Mouse (Mus musculus) Patski (cell line): ENCODE results near the gene Efna4. TPM values are rescaled to one million over a fixed set of nuclear protein-coding genes. Genes with fewer than 3 reads are reported as not detected.

Source experiments
- ATAC-seq: fragments of 100-300 bp; one replicate; pipeline ENCODE4 v1.8.0; 2021
- CTCF ChIA-PET: fragments of 350-600 bp; sonication (Branson Sonifier 250); formaldehyde crosslinking; loops from one replicate; lab custom pipeline; 2022; ENCODE audit warnings: inconsistent platforms; lab: Charles Lee
- POLR2A ChIA-PET: fragments of 350-600 bp; sonication (Branson Sonifier 250); formaldehyde crosslinking; loops from one replicate; lab custom pipeline; 2022; ENCODE audit warnings: antibody characterized with exemption, inconsistent platforms; lab: Charles Lee
- DNase-seq: peaks from one replicate; pipeline ENCODE4 v3.0.0-alpha.2; 2011; ENCODE audit warnings: low read depth, low spot score
- H3K27me3 ChIP-seq: fragments of 371-371 bp; one replicate; pipeline ENCODE4 v1.5.1; 2021
- CTCF ChIP-seq: fragments of 100-300 bp; IDR thresholded peaks from one replicate; pipeline ENCODE4 v1.5.1; 2021
- in situ Hi-C: fragments of 300-500 bp; cut with MboI; formaldehyde crosslinking; loops from 3 replicates; pipeline ENCODE4 v1.11.1; 2018; ENCODE audit warnings: low pct_unique_long_range_greater_than_20kb, mixed read lengths
- polyA plus RNA-seq: library from polyadenylated mRNA; unstranded; gene quantifications from one replicate; pipeline ENCODE4 v1.2.3, GENCODE M21; 2021

Gene Efna4
- polyA plus RNA-seq, 1 experiment from 2014 or later: 48.7 TPM

DNA sequence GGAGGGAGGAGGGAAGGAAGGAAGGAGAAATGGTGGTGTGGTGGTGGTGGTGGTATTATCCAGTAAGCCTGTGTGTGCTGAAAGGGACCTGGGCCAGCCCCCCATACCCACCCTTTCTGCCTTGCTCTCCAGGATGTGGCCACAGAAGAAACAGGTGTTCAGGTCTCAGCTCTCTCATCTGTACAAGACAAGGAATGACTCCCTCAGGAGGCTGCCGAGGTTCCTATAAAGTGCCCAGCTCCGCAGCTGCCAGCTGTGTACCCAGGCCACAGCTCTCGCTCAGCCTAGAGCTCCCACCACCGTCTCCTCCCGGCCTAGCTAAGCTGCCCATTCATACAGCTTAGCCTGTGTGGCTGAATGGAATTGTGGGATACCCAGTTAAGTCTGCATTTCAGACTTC is 45.5 kb downstream of the Efna4 start:
- no peak for ATAC-seq
- no peak for TF ChIP-seq CTCF

DNA sequence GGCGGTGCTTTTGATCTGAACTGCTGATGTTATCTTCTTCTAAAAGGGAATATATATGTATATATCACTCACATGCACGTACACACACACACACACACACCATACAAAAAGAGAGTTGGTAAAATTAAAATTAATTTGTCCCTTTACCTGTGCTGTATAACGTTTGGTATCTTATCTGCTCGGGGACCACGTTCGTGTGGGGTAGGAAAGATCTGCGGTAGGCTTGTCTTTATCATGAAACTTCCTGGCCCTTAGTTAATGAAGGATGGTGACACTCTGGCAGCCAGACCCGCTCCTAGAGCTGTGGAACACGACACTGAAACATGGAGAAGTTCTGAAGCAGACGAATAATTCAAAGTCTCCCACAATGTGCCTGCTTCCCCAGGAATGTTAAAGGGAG is 46.0 kb downstream of the Efna4 start:
- TF ChIP-seq CTCF: no peak
- ChIA-PET POLR2A (interaction anchor here (1.7 kb wide), 1 partner anchor 11 kb away, joined by 5 read pairs; no protein-coding TSS in a partner anchor), CTCF (interaction anchor here (2.3 kb wide), 1 partner anchor 10 kb away, joined by 20 read pairs; the partner anchor contains the start of gene Efna1)
- no peaks in the 10 kb centered on the region for H3K27me3 ChIP-seq
- DNase-seq (no peak), ATAC-seq (no peak)
- in situ Hi-C loops: no loop called here

More for the DNA sequence above, 45.5 kb downstream of the Efna4 start:
- in situ Hi-C loops: no loop called here
- ChIA-PET POLR2A (interaction anchor here (1.7 kb wide), 1 partner anchor 11 kb away, joined by 5 read pairs; no protein-coding TSS in a partner anchor), CTCF (interaction anchor here (2.3 kb wide), 1 partner anchor 10 kb away, joined by 20 read pairs; the partner anchor contains the start of gene Efna1)
- DNase-seq: no peak
- no peaks in the 10 kb centered on the region for H3K27me3 ChIP-seq

DNA sequence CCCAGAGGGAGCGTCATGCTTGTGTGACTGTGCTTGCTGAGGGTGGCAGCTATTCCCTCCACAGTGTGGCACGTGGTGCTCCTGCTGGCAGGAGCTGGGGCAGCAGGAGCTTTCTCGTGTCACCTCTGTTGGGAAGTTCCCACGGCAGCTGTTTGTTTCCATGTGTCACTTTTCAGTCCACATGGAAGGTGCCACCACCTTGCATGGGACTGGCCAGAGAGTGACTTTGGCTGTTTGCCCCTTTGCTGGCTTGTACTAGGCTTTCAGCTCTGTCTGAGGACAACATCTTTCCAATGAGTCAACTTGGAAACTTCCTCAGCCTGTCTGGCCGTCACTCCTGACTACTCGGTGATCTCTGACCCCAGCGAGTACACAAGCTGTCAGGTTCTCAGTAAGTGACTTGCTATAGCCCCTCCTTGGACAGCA is 49.3 kb downstream of the Efna4 start:
- POLR2A ChIA-PET: interaction anchor here (0.5 to 4.6 kb wide), 4 partner anchors 8 to 42 kb away, joined by 3 to 31 read pairs (median 4); no protein-coding TSS in a partner anchor
- DNase-seq: no peak
- in situ Hi-C loops: no loop called here
- H3K27me3 ChIP-seq: no peaks in the 10 kb centered on the region
- no peak for TF ChIP-seq CTCF
- CTCF ChIA-PET: interaction anchor here (0.7 to 5.9 kb wide), 8 partner anchors 10 to 108 kb away, joined by 3 to 66 read pairs (median 6); partner anchors contain the start of genes Krtcap2 and Trim46
- no peak for ATAC-seq

GRCm38 (mm10) chr3:89287286-89287685 is 50.5 kb downstream of the Efna4 start:
- CTCF ChIA-PET: interaction anchor here (1.2 to 5.9 kb wide), 10 partner anchors 9 to 109 kb away, joined by 3 to 66 read pairs (median 6); partner anchors contain the start of genes Krtcap2 and Trim46
- in situ Hi-C loops: no loop called here
- POLR2A ChIA-PET: interaction anchor here (0.6 to 4.6 kb wide), 7 partner anchors 8 to 197 kb away, joined by 3 to 31 read pairs (median 4); partner anchors contain the start of gene Trim46
- no peak for TF ChIP-seq CTCF
- H3K27me3 ChIP-seq: no peaks in the 10 kb centered on the region
- ATAC-seq (no peak), DNase-seq (no peak)

GRCm38 (mm10) chr3:89285526-89285925 is 52.3 kb downstream of the Efna4 start:
- no peak for ATAC-seq
- ChIA-PET CTCF (interaction anchor here (1.3 to 5.9 kb wide), 3 partner anchors 13 to 40 kb away, joined by 3 to 66 read pairs (median 33); partner anchors contain the start of genes Krtcap2 and Trim46), POLR2A (interaction anchor here (1.6 kb wide), 1 partner anchor 37 kb away, joined by 5 read pairs; no protein-coding TSS in a partner anchor)
- in situ Hi-C loops: no loop called here
- no peak for TF ChIP-seq CTCF
- H3K27me3 ChIP-seq: no peaks in the 10 kb centered on the region
- no peak for DNase-seq

- ATAC-seq (no peak), DNase-seq (no peak)
- no peak for TF ChIP-seq CTCF
- in situ Hi-C loops: loop anchor here (5.0 kb wide), 1 partner anchor 37 kb away; the partner anchor contains the start of genes Krtcap2 and Trim46
- no peaks in the 10 kb centered on the region for H3K27me3 ChIP-seq
- ChIA-PET POLR2A (interaction anchor here (1.2 kb wide), 1 partner anchor 14 kb away, joined by 4 read pairs; the partner anchor contains the start of gene Slc50a1), CTCF (interaction anchor here (0.8 to 5.9 kb wide), 4 partner anchors 9 to 43 kb away, joined by 3 to 66 read pairs (median 12); no protein-coding TSS in a partner anchor)
These were observed 53.6 kb downstream of the Efna4 start for GRCm38 (mm10) chr3:89284261-89284660.

Other genes starting within 250 kb of the Efna4 start
- 55.6 TPM for gene Rusc1, start 244.7 kb downstream of the Efna4 start, polyA plus RNA-seq
- gene Gm43738, start 236.9 kb downstream of the Efna4 start, polyA plus RNA-seq: 0.19 TPM
- 191 TPM for gene Fdps, start 236.1 kb downstream of the Efna4 start, polyA plus RNA-seq
- 22.0 TPM for gene Pklr, start 201.9 kb downstream of the Efna4 start, polyA plus RNA-seq
- 6.2 TPM for gene Hcn3, start 177.8 kb downstream of the Efna4 start, polyA plus RNA-seq
- 74.8 TPM for gene Clk2, start 173.2 kb downstream of the Efna4 start, polyA plus RNA-seq
- 175 TPM for gene Scamp3, start 160.6 kb downstream of the Efna4 start, polyA plus RNA-seq
- gene Fam189b, start 154.9 kb downstream of the Efna4 start, polyA plus RNA-seq: 37.6 TPM
- 141 TPM for gene Gba, start 135.1 kb downstream of the Efna4 start, polyA plus RNA-seq
- 86.6 TPM for gene Thbs3, start 122.8 kb downstream of the Efna4 start, polyA plus RNA-seq
- 215 TPM for gene Mtx1, start 110.9 kb downstream of the Efna4 start, polyA plus RNA-seq
- 10.3 TPM for gene Muc1, start 109.0 kb downstream of the Efna4 start, polyA plus RNA-seq
- gene Krtcap2, start 92.1 kb downstream of the Efna4 start, polyA plus RNA-seq: 236 TPM
- gene Trim46, start 91.7 kb downstream of the Efna4 start, polyA plus RNA-seq: 57.5 TPM
- 104 TPM for gene Dpm3, start 78.7 kb downstream of the Efna4 start, polyA plus RNA-seq
- 88.3 TPM for gene Slc50a1, start 67.5 kb downstream of the Efna4 start, polyA plus RNA-seq
- gene Efna1, start 56.9 kb downstream of the Efna4 start, polyA plus RNA-seq: 97.1 TPM
- gene Efna3, start 15.1 kb downstream of the Efna4 start, polyA plus RNA-seq: 9.4 TPM
- gene Adam15, start 12.0 kb upstream of the Efna4 start, polyA plus RNA-seq: 226 TPM
- 0.06 TPM for gene Dcst2, start 23.9 kb upstream of the Efna4 start, polyA plus RNA-seq
- 1.3 TPM for gene Dcst1, start 27.2 kb upstream of the Efna4 start, polyA plus RNA-seq
- 73.7 TPM for gene Zbtb7b, start 56.7 kb upstream of the Efna4 start, polyA plus RNA-seq
- gene Lenep, start 64.8 kb upstream of the Efna4 start, polyA plus RNA-seq: not detected
- 40.6 TPM for gene Flad1, start 73.8 kb upstream of the Efna4 start, polyA plus RNA-seq
- 162 TPM for gene Cks1b, start 80.4 kb upstream of the Efna4 start, polyA plus RNA-seq
- 174 TPM for gene Shc1, start 80.4 kb upstream of the Efna4 start, polyA plus RNA-seq
- gene Pygo2, start 92.2 kb upstream of the Efna4 start, polyA plus RNA-seq: 68.4 TPM
- 354 TPM for gene Pbxip1, start 98.7 kb upstream of the Efna4 start, polyA plus RNA-seq
- 40.7 TPM for gene Pmvk, start 116.5 kb upstream of the Efna4 start, polyA plus RNA-seq
- gene Kcnn3, start 182.1 kb upstream of the Efna4 start, polyA plus RNA-seq: 0.04 TPM